Mouse (Mus musculus) cerebellum, postnatal 14 days (tissue): ENCODE data around the gene Arfgef3.

Experiments used
- DNase-seq, 2 experiments: peaks; one replicate each; pipeline ENCODE4 v3.0.0; 2021; ENCODE audit warnings: mixed read lengths in 2 of 2

The Arfgef3 gene

DNA sequence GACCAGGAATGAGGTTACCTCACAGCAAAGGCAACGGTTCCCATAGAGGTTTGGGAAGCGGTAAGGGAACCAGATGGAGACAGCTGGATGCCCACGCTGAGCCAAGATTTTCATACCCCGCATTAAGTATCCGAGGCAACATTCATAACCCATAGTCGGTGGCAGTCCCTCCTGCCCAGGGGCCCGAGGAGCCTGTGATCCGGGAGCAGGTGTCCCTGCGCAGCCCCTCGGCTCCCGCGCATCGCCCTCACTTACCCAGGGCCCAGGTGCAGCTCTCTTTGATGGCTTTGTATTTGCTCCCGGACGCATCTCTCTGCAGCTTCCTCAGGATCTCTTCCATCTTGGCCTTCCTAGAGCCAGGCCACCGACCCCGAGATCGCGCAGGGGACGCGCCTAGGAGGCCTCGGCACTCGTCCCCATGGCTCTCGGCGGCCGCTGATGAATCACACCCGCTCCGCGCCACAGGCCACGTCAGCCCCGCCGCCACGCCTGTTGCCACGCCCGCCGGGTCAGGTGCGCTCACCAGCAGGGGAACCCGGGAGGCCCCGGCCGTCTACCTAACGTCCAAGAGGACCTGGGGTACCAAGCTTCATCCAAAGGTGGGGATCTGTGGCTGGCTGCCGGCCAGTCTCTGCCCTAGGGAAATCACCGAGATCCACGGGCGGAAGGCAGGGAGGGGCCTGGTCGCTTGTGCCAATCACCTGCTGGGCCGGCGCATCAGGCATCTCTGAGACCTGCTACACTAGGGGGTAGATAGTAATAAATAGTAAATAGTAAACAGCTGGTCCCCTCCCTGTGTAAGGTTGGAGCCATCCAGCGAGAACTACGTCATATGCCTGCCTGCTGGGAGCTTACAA, at the start of gene Arfgef3:
Gene Arfgef3, minus strand, starts transcription at position 664 of the 857 bp plus-strand sequence.
- peak; percentile 88 to 92 for DNase-seq

- DNase-seq = no peak
These were observed 46.3 kb upstream of the Arfgef3 start for GRCm38 (mm10) chr10:18790063-18790462.

- DNase-seq = no peak
These were observed 44.9 kb upstream of the Arfgef3 start for GRCm38 (mm10) chr10:18788601-18789000.

DNA sequence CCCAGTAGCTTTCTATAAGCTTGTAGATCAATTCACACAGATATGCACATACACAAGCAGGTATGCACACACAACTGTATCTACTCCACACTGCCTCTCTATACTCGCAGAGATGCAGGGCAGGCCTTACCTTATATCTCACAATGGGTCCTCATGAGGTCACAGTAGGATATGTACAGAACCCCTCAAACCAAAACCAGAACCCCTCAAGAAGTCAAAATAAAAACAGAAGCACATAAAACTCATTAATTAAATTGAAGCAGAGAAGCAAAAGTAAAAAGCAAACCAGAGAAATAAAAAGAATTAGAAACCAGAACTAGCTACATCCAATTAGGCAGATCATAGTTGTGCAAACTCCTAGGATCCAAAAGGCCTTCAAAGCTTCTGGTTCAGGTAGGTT, 42.9 kb upstream of the Arfgef3 start, which contains the start of gene Gm4922:
Gene Gm4922, minus strand, starts transcription at position 101 of the 400 bp plus-strand sequence.
- no peak for DNase-seq

- DNase-seq = no peak
These were observed 33.8 kb upstream of the Arfgef3 start for GRCm38 (mm10) chr10:18777546-18777945.

- no peak for DNase-seq
These were observed 28.9 kb upstream of the Arfgef3 start for GRCm38 (mm10) chr10:18772537-18773179.

GRCm38 (mm10) chr10:18769909-18770308, 26.2 kb upstream of the Arfgef3 start:
- DNase-seq = no peak

DNA sequence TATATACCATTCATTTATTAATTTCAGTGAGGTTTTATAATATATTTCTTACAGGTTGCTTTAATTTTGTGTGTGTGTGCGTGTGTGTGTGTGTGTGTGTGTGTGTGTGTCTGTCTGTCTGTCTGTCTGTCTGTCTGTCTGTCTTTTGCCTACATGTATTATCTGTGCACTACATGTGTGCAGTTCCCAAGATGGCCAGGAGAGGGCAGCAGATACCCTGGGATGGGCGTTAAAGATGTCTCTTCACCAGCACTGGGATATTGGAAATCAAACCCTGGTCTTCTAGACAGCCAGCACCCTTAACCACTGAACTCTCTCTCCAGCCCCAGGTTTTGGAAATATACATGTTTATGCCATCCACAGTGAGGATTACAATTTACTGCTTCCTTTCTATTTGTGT, 16.5 kb upstream of the Arfgef3 start:
- DNase-seq = peak; percentile 60 to 83

DNA sequence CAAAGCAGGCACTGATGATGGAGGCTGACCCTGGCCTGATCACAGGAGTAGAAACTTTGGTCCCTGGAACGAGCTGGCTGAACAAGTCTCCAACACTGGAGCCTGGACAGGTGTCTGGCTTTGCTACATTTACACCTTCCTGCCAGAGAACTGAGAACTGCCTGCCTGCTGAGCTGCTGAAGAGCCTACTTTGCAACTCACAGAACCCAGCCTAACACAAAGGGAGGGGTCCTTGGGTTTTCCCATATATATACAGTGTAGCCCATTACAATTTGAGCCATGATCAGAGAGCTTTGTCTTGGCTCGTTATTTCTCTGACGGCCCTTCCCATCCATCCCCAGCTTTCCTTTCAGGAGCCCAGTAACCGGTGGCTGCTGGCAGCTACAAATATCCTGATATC, 6.3 kb upstream of the Arfgef3 start:
- no peak for DNase-seq

GRCm38 (mm10) chr10:18742086-18742485, 1.7 kb downstream of the Arfgef3 start:
- DNase-seq = peak; percentile 20 to 46

- peak in 1 of 2 experiments; percentile 20 for DNase-seq
These were observed 2.7 kb downstream of the Arfgef3 start for GRCm38 (mm10) chr10:18741024-18741423.

DNA sequence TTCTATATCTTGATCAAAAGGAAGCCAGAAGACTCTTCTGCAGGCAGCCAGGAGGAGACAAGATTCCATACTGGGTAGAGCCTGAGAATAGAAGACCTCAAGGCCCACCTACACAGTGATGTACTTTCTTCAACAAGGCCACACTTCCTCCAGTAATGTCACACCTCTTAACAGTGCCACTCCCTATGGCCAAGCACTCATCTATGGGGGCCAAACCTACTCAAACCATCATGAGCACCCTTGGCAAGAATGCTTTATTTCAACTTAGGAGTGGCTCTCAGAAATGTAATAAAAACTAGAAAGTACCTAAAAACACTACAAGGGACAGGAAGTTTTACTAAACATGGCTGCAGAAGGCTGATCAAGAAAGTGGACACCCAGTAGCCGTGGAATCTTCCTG, 15.2 kb downstream of the Arfgef3 start:
- no peak for DNase-seq

- DNase-seq = peak in 1 of 2 experiments; percentile 32
These were observed 32.3 kb downstream of the Arfgef3 start for GRCm38 (mm10) chr10:18711436-18711835.

DNA sequence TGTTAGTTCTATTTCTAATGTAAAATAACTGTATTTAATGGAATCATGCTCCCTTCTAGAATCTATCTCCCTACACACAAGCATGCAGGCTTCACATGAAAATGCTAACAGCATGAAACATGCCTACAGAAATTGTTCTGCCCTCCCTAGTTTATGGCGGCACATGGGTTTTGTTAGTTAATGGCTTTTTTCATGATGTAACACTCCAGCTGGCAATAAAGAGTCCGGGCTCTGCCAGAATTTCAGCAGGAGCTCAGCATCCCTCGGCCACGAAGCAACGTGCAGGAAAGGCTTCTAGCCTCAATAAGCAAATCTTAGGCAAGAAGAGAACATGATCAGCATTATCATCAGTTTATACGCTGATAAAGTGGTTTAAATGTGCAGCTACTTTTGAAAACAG, 32.8 kb downstream of the Arfgef3 start:
- peak; percentile 85 to 91 for DNase-seq

DNA sequence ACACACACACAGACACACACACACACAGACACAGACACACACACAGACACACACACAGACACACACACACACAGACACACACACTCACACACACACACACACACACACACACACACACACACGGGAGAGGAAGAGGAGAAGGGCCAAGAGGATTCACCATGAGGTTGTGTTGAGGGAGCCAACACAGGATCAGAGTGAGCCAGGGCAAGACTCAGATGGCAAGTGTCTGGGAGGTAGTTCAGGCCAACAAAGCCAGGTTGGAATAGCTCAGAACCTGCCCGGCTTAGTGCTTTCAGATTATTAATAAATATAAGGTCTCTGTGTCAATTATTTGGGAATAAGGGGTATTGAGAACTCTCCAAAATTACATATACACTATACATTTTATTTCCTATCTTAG, 33.9 kb downstream of the Arfgef3 start:
- DNase-seq = peak; percentile 45 to 54

DNA sequence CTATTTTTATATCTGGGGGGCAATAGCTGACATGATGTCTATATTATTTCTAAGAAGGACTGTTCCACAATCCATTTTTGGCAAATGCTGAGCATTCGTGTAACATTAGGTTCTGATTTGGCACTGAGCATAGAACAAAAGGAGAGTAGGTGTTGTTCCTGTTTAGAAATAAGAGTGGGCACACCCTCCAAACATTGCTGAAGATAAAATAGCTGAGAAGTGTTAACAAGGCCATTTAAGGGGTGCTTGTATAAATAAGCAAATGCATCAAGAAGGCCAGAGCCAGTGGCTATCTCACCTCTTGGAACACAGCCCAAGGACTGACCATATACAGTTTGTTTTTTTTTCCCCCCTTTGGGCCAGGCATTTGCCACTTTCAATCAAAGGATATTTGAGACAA, 35.1 kb downstream of the Arfgef3 start:
- DNase-seq = no peak

DNA sequence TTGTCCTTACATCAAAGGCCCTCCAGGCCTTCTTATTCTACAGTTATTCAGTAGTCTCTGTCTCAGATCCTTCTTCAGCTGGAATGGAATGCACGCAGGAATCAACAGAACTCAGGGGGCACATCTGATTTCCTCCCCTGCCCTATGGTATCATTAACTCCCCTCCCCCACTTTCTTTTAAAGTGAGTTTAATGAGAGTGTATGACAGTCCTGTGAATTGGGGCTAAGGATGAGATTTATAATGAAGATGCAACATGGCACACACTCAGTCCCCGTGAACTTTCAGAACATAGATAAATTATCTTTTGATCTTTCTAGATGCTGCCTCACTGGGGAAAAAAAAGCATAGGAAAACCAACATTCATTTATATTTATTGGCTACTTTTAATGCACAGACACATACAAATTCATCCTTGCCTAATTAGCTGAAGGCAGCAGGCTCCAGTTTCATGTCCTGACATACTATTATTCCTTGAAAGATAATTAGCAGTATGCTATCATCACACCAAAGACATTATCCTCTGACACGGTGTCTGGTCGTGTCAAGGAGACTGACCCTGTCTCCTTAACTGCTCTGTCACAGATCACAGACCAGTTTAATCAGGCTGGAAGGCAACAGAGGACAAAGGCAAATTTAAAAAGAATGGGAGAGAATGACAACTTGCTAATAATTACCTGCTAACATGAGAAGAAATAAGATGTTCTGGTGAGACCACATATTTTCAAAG, 39.2 kb downstream of the Arfgef3 start:
- no peak for DNase-seq

- DNase-seq = no peak
These were observed 42.2 kb downstream of the Arfgef3 start for GRCm38 (mm10) chr10:18701517-18701916.

DNA sequence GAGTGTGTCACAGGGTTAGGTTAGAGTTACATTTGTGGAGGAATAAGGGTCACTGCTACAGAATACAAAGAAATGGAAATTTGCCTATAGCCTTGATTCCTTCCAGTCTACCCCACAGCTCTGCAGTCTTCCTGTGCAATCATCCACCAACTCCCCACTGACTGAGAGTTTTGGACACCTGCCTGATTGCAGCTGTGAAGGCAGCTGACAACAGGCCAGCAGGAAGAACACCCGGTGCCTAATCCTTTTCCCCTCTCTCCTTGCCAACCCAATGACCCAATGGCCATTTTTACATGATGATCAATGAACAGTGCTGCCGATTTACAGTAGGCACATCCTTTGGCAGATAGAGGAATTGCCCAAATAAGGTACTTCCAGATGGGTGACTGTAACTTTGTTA, 43.6 kb downstream of the Arfgef3 start:
- DNase-seq = peak; percentile 68 to 74

GRCm38 (mm10) chr10:18699151-18699550, 44.6 kb downstream of the Arfgef3 start:
- DNase-seq = peak; percentile 46 to 71

- DNase-seq = no peak
These were observed 47.3 kb downstream of the Arfgef3 start for GRCm38 (mm10) chr10:18696461-18696860.

DNA sequence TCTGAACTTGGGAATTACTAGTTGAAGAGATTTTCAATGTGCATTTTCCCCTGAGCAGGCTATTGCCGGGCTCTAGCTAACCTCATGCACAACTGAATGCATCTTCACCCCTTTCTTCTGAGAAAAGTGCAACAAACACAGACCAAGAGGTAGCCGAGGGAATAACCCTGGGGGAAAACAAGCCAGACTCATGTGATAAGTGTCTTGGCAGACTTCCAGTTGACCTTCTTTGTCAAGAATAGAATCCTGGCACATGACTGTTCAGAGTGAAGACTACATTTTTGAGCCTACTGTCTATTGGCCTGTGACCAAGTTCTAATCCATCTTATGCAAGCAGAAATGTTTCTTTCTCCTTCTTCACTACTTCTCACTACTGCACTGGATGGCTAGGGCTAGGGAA, 55.5 kb downstream of the Arfgef3 start:
- peak in 1 of 2 experiments; percentile 47 for DNase-seq

DNA sequence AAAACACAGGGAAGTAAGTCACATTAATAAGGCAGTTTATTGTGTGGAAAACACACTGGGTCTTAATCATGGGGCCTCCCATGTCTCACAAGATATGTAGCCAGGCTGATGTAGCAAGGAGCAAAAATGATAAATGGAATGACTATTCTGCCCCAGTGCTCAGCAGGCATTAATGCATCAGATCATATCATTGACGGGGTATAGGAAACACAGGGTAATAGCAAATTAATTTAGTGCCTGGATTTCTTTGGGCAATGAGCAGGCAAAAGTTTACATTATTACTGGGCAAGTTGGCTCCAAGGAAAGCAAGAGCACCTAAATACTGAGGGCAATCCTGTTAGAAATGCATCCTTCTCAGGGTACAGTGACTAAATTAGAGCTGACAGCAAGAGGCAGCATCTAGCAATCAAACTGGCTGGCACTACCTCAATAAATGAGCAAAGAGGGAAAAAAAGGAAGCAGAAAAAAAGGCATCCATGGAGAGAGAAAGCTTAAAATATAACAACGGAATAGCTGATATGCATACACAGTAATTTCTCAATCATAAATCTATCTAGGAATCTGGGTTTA, 62.3 kb downstream of the Arfgef3 start:
- DNase-seq = no peak
